Mouse (Mus musculus): ENCODE results near the gene Popdc3. TPM values are rescaled to one million over a fixed set of nuclear protein-coding genes. Genes with fewer than 3 reads are reported as not detected.
A peak's percentile ranks its signal among the peaks of the same experiment; 100 is the strongest.

Popdc3 gene
- polyA plus RNA-seq, 1 experiment from 2014 or later: 0.27 TPM

GRCm38 (mm10) chr10:45305173-45305572 lies 127.3 kb downstream of the Popdc3 start:
- H3K9ac ChIP-seq (ENCODE audit: low read length): no peak overlapping the region
- H3K4me2 ChIP-seq (ENCODE audit: low read depth, low read length, severe bottlenecking): no peak overlapping the region
- no peak overlapping the region for H3K4me3 ChIP-seq (ENCODE audit: low read depth, low read length)
- no peaks in the 10 kb centered on the region for H3K27me3 ChIP-seq (ENCODE audit: control insufficient read depth, insufficient read depth, low read length)
- 78% methylated on average over 5 of the region's 5 CpGs for WGBS
- no peaks in the 10 kb centered on the region for H3K4me1 ChIP-seq (replicated peaks; ENCODE audit: control insufficient read depth, insufficient read depth, low read length)
- ATAC-seq (replicated peaks; ENCODE audit: low FRiP score) (no peak), DNase-seq (ENCODE audit: low spot score) (no peak)
- H3K36me3 ChIP-seq (ENCODE audit: control insufficient read depth, insufficient read depth, low read length): no peaks in the 10 kb centered on the region
- H3K9me3 ChIP-seq (ENCODE audit: control insufficient read depth, low read length): no peaks in the 10 kb centered on the region
- no peak overlapping the region for H3K27ac ChIP-seq (ENCODE audit: low read depth, low read length)

- WGBS: 92% methylated on average over 5 of the region's 5 CpGs
- Histone ChIP-seq H3K9me3 (ENCODE audit: control insufficient read depth, low read length) (no peaks in the 10 kb centered on the region), H3K36me3 (ENCODE audit: control insufficient read depth, insufficient read depth, low read length) (no peaks in the 10 kb centered on the region), H3K9ac (ENCODE audit: low read length) (no peak overlapping the region), H3K27ac (ENCODE audit: low read depth, low read length) (no peak overlapping the region), H3K4me3 (ENCODE audit: low read depth, low read length) (no peak overlapping the region), H3K4me2 (ENCODE audit: low read depth, low read length, severe bottlenecking) (no peak overlapping the region), H3K4me1 (replicated peaks; ENCODE audit: control insufficient read depth, insufficient read depth, low read length) (no peaks in the 10 kb centered on the region), H3K27me3 (ENCODE audit: control insufficient read depth, insufficient read depth, low read length) (no peaks in the 10 kb centered on the region)
- ATAC-seq (replicated peaks; ENCODE audit: low FRiP score) (no peak), DNase-seq (ENCODE audit: low spot score) (no peak)
Observed at GRCm38 (mm10) chr10:45311129-45311528, 133.2 kb downstream of the Popdc3 start.

GRCm38 (mm10) chr10:45311624-45312023 lies 133.7 kb downstream of the Popdc3 start:
- H3K9me3 ChIP-seq (ENCODE audit: control insufficient read depth, low read length): no peaks in the 10 kb centered on the region
- no peak overlapping the region for H3K4me2 ChIP-seq (ENCODE audit: low read depth, low read length, severe bottlenecking)
- no peak for ATAC-seq (replicated peaks; ENCODE audit: low FRiP score)
- no peak for DNase-seq (ENCODE audit: low spot score)
- H3K4me1 ChIP-seq (replicated peaks; ENCODE audit: control insufficient read depth, insufficient read depth, low read length): no peaks in the 10 kb centered on the region
- H3K9ac ChIP-seq (ENCODE audit: low read length): no peak overlapping the region
- no peak overlapping the region for H3K27ac ChIP-seq (ENCODE audit: low read depth, low read length)
- H3K4me3 ChIP-seq (ENCODE audit: low read depth, low read length): no peak overlapping the region
- H3K36me3 ChIP-seq (ENCODE audit: control insufficient read depth, insufficient read depth, low read length): no peaks in the 10 kb centered on the region
- H3K27me3 ChIP-seq (ENCODE audit: control insufficient read depth, insufficient read depth, low read length): no peaks in the 10 kb centered on the region
- WGBS: 80% methylated on average over 7 of the region's 7 CpGs

- no peak overlapping the region for H3K27ac ChIP-seq (ENCODE audit: low read depth, low read length)
- H3K4me2 ChIP-seq (ENCODE audit: low read depth, low read length, severe bottlenecking): no peak overlapping the region
- no peaks in the 10 kb centered on the region for H3K27me3 ChIP-seq (ENCODE audit: control insufficient read depth, insufficient read depth, low read length)
- H3K9ac ChIP-seq (ENCODE audit: low read length): no peak overlapping the region
- no peaks in the 10 kb centered on the region for H3K36me3 ChIP-seq (ENCODE audit: control insufficient read depth, insufficient read depth, low read length)
- DNase-seq (ENCODE audit: low spot score) (no peak), ATAC-seq (replicated peaks; ENCODE audit: low FRiP score) (no peak)
- no peak overlapping the region for H3K4me3 ChIP-seq (ENCODE audit: low read depth, low read length)
- no peaks in the 10 kb centered on the region for H3K4me1 ChIP-seq (replicated peaks; ENCODE audit: control insufficient read depth, insufficient read depth, low read length)
- 92% methylated on average over 16 of the region's 16 CpGs for WGBS
- H3K9me3 ChIP-seq (ENCODE audit: control insufficient read depth, low read length): no peaks in the 10 kb centered on the region
Observed at GRCm38 (mm10) chr10:45314865-45315264, 137.0 kb downstream of the Popdc3 start.

- Histone ChIP-seq H3K36me3 (ENCODE audit: control insufficient read depth, insufficient read depth, low read length) (no peaks in the 10 kb centered on the region), H3K27me3 (ENCODE audit: control insufficient read depth, insufficient read depth, low read length) (no peaks in the 10 kb centered on the region), H3K4me2 (ENCODE audit: low read depth, low read length, severe bottlenecking) (no peak overlapping the region), H3K27ac (ENCODE audit: low read depth, low read length) (no peak overlapping the region), H3K9me3 (ENCODE audit: control insufficient read depth, low read length) (no peaks in the 10 kb centered on the region), H3K4me1 (replicated peaks; ENCODE audit: control insufficient read depth, insufficient read depth, low read length) (0 out of 2 replicates have a peak, but pooled peaks cover 2% of the 10 kb centered on the region), H3K9ac (ENCODE audit: low read length) (no peak overlapping the region), H3K4me3 (ENCODE audit: low read depth, low read length) (no peak overlapping the region)
- DNase-seq (ENCODE audit: low spot score) (no peak), ATAC-seq (replicated peaks; ENCODE audit: low FRiP score) (0 out of 2 replicates have a peak, but pooled peaks have one; percentile 44)
- WGBS: 86% methylated on average over 5 of the region's 5 CpGs
Observed at GRCm38 (mm10) chr10:45318922-45319321, 141.0 kb downstream of the Popdc3 start.

- Histone ChIP-seq H3K4me1 (replicated peaks; ENCODE audit: control insufficient read depth, insufficient read depth, low read length) (0 out of 2 replicates have a peak, but pooled peaks cover 4% of the 10 kb centered on the region), H3K36me3 (ENCODE audit: control insufficient read depth, insufficient read depth, low read length) (no peaks in the 10 kb centered on the region), H3K9me3 (ENCODE audit: control insufficient read depth, low read length) (no peaks in the 10 kb centered on the region), H3K9ac (ENCODE audit: low read length) (no peak overlapping the region), H3K4me3 (ENCODE audit: low read depth, low read length) (no peak overlapping the region), H3K27ac (ENCODE audit: low read depth, low read length) (no peak overlapping the region), H3K27me3 (ENCODE audit: control insufficient read depth, insufficient read depth, low read length) (no peaks in the 10 kb centered on the region), H3K4me2 (ENCODE audit: low read depth, low read length, severe bottlenecking) (no peak overlapping the region)
- WGBS: 57% methylated on average over 3 of the region's 3 CpGs
- DNase-seq (ENCODE audit: low spot score) (no peak), ATAC-seq (replicated peaks; ENCODE audit: low FRiP score) (no peak)
Observed at GRCm38 (mm10) chr10:45320296-45320695, 142.4 kb downstream of the Popdc3 start.

GRCm38 (mm10) chr10:45324159-45324558 lies 146.3 kb downstream of the Popdc3 start:
- DNase-seq (ENCODE audit: low spot score): no peak

GRCm38 (mm10) chr10:45328196-45329000 lies 150.5 kb downstream of the Popdc3 start:
- H3K4me2 ChIP-seq (ENCODE audit: low read depth, low read length, severe bottlenecking): no peak overlapping the region
- DNase-seq (ENCODE audit: low spot score) (no peak), ATAC-seq (replicated peaks; ENCODE audit: low FRiP score) (no peak)
- no peaks in the 10 kb centered on the region for H3K36me3 ChIP-seq (ENCODE audit: control insufficient read depth, insufficient read depth, low read length)
- H3K27me3 ChIP-seq (ENCODE audit: control insufficient read depth, insufficient read depth, low read length): no peaks in the 10 kb centered on the region
- H3K4me3 ChIP-seq (ENCODE audit: low read depth, low read length): no peak overlapping the region
- H3K9ac ChIP-seq (ENCODE audit: low read length): no peak overlapping the region
- 0 out of 2 replicates have a peak, but pooled peaks cover 4% of the 10 kb centered on the region for H3K4me1 ChIP-seq (replicated peaks; ENCODE audit: control insufficient read depth, insufficient read depth, low read length)
- 83% methylated on average over 7 of the region's 7 CpGs for WGBS
- no peak overlapping the region for H3K27ac ChIP-seq (ENCODE audit: low read depth, low read length)
- no peaks in the 10 kb centered on the region for H3K9me3 ChIP-seq (ENCODE audit: control insufficient read depth, low read length)

More at GRCm38 (mm10) chr10:45324159-45324558, 146.3 kb downstream of the Popdc3 start:
- no peaks in the 10 kb centered on the region for H3K27me3 ChIP-seq (ENCODE audit: control insufficient read depth, insufficient read depth, low read length)
- no peak overlapping the region for H3K9ac ChIP-seq (ENCODE audit: low read length)
- ATAC-seq (replicated peaks; ENCODE audit: low FRiP score): peak; percentile 70
- no peak overlapping the region for H3K27ac ChIP-seq (ENCODE audit: low read depth, low read length)
- H3K9me3 ChIP-seq (ENCODE audit: control insufficient read depth, low read length): no peaks in the 10 kb centered on the region
- H3K4me3 ChIP-seq (ENCODE audit: low read depth, low read length): no peak overlapping the region
- H3K4me2 ChIP-seq (ENCODE audit: low read depth, low read length, severe bottlenecking): no peak overlapping the region
- H3K4me1 ChIP-seq (replicated peaks; ENCODE audit: control insufficient read depth, insufficient read depth, low read length): 0 out of 2 replicates have a peak, but pooled peaks cover 4% of the 10 kb centered on the region
- 31% methylated on average over 1 of the region's 1 CpGs for WGBS
- no peaks in the 10 kb centered on the region for H3K36me3 ChIP-seq (ENCODE audit: control insufficient read depth, insufficient read depth, low read length)

- no peak overlapping the region for H3K27ac ChIP-seq (ENCODE audit: low read depth, low read length)
- H3K4me3 ChIP-seq (ENCODE audit: low read depth, low read length): no peak overlapping the region; the same call in 1 of the 2 replicates
- H3K36me3 ChIP-seq (ENCODE audit: control insufficient read depth, insufficient read depth, low read length): no peaks in the 10 kb centered on the region
- WGBS: 23% methylated on average over 7 of the region's 7 CpGs
- peak overlapping the region; percentile 95; the same call in 1 of the 2 replicates for H3K4me2 ChIP-seq (ENCODE audit: low read depth, low read length, severe bottlenecking)
- peak; percentile 22; the same call in 1 of the 2 replicates for ATAC-seq (replicated peaks; ENCODE audit: low FRiP score)
- peaks cover 16% of the 10 kb centered on the region for H3K27me3 ChIP-seq (ENCODE audit: control insufficient read depth, insufficient read depth, low read length)
- DNase-seq (ENCODE audit: low spot score): no peak
- no peak overlapping the region for H3K9ac ChIP-seq (ENCODE audit: low read length)
- no peaks in the 10 kb centered on the region for H3K4me1 ChIP-seq (replicated peaks; ENCODE audit: control insufficient read depth, insufficient read depth, low read length)
- H3K9me3 ChIP-seq (ENCODE audit: control insufficient read depth, low read length): no peaks in the 10 kb centered on the region
Observed at GRCm38 (mm10) chr10:45334925-45335324, 157.0 kb downstream of the Popdc3 start.
